Mouse (Mus musculus): ENCODE measurements around the gene Acap1.
A peak's percentile ranks its signal among the peaks of the same experiment; 100 is the strongest.

Gene Acap1

DNA sequence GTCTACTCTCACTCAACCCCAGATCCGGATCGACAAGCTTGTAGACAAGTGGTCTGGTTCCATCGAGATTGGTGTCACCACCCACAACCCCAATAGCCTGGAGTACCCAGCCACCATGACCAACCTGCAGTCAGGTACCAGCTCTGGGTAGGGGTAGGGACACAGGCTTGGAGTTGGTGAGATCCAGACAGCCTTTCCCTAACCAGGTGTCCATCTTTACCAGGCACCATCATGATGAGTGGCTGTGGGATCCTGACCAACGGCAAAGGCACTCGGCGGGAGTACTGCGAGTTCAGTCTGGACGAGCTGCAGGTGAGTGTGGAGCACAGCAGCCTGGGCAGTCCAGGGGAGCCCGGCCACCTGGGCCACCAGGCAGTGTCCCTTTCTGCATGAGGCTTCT lies 9.0 kb upstream of the Acap1 start:
- DNase-seq (ENCODE audit: low spot score) = no peak

GRCm38 (mm10) chr11:69902972-69903371 lies 7.6 kb upstream of the Acap1 start:
- no peak for DNase-seq (ENCODE audit: low spot score)

DNA sequence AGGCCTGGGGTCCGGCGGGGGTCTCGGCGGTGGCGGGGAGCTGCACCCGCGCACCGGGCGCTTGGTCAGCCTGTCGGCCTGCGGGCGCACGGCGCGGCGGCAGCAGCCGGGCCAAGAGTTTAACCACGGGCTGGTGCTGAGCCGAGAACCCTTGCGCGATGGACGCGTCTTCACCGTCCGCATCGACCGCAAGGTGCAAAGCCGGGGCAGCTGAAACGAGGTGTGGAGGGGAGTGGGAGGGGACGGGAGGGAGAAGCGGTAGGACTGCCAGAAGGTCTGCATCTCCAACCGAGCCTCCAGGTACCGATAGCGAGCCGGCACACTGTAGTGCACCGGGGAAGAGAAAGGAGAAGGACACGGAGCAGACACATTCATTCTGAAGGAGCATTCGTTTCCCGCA lies 6.7 kb upstream of the Acap1 start:
- no peak for DNase-seq (ENCODE audit: low spot score)

DNA sequence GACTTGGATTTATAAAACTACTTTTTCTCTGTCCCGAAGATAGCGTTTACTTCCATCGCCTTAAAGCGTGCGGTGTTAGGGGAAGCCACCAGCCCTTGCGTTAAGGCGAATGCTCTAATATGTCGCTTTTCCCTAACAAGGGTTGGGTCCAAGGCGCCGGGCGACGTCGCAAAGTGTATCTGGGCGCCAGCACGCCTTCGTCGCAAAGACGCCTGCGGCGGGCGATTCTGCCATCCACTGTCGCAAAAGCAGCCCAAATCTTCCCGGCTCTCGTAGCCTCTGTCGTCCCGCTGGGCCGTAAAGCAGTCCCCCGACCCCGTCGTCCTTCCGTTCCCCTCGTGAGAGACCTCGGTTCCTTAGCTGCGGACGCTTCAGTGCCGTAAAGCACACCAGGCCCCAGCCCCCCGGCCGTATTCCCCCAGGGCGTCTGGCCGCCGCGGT lies 6.1 kb upstream of the Acap1 start:
- peak; percentile 98 for DNase-seq (ENCODE audit: low spot score)

- peak; percentile 93 for DNase-seq (ENCODE audit: low spot score)
Measured at GRCm38 (mm10) chr11:69900471-69901405, 5.4 kb upstream of the Acap1 start, which contains the start of the genes 2810408A11Rik and Neurl4. 2810408A11Rik (minus strand) TSS chr11:69900987. Neurl4 (plus strand) TSS chr11:69901072.

- no peak for DNase-seq (ENCODE audit: low spot score)
Measured at GRCm38 (mm10) chr11:69899870-69900269, 4.5 kb upstream of the Acap1 start.

- no peak for DNase-seq (ENCODE audit: low spot score)
Measured at GRCm38 (mm10) chr11:69894671-69895070, 668 bp downstream of the Acap1 start.

DNA sequence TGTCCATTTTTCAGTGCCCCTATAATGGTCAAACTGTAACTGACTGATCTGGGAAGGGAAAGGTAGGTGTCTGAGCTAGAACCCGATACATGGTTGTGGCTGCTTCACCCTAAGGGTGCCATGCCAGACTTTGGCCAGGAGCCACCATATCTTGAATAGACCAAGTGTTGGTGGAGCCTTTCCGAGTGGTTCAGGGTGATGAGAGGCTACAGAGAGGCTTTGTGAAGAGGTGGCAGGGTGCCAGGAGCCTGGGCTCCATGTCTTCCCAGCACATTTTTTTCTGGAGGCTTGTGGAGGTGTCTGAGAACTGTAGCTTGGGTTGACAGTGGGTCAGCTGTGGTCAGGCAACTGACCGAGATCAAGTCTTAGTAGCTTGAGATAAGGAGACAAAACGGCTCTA lies 3.9 kb downstream of the Acap1 start:
- DNase-seq (ENCODE audit: low spot score) = no peak

DNA sequence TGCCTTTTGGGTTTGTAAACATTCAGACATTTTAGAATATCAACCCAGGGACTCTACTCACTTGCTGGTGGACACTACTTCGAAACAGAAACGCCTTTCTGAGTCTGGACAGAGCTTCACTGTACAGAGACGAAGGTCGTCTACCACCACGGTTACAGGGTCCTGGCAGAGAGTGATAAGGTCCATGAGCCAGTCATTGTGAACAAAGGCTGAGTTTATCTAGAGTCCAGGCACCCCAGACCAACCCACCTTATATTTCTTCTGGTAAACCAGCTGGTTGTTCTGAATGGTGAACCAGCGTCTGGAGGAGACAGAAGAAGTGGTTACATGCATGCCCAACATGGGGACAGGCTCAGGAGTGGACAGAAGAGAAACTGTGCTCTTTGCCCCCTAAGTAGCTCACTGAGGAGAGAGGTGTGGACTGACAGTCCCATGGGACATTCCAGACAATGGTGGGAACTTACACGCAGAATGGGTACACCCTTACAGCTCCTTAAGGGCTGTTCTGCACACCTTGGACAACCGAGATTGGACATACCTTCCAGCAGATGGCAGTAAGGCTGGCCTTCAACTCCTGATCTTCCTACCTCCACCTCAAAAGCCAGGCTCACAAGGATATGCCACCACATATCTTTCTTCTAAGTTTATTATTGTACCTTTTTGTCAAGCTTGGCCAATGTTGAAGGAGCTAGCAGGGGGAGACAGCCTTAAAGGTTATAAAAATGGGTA lies 8.3 kb downstream of the Acap1 start:
- no peak for DNase-seq (ENCODE audit: low spot score)

- DNase-seq (ENCODE audit: low spot score) = no peak
Measured at GRCm38 (mm10) chr11:69884663-69885062, 10.7 kb downstream of the Acap1 start.

- DNase-seq (ENCODE audit: low spot score) = no peak
Measured at GRCm38 (mm10) chr11:69884240-69884639, 11.1 kb downstream of the Acap1 start.

- no peak for DNase-seq (ENCODE audit: low spot score)
Measured at GRCm38 (mm10) chr11:69883527-69884151, 11.7 kb downstream of the Acap1 start.

GRCm38 (mm10) chr11:69883066-69883465 lies 12.3 kb downstream of the Acap1 start:
- DNase-seq (ENCODE audit: low spot score) = peak; percentile 53

DNA sequence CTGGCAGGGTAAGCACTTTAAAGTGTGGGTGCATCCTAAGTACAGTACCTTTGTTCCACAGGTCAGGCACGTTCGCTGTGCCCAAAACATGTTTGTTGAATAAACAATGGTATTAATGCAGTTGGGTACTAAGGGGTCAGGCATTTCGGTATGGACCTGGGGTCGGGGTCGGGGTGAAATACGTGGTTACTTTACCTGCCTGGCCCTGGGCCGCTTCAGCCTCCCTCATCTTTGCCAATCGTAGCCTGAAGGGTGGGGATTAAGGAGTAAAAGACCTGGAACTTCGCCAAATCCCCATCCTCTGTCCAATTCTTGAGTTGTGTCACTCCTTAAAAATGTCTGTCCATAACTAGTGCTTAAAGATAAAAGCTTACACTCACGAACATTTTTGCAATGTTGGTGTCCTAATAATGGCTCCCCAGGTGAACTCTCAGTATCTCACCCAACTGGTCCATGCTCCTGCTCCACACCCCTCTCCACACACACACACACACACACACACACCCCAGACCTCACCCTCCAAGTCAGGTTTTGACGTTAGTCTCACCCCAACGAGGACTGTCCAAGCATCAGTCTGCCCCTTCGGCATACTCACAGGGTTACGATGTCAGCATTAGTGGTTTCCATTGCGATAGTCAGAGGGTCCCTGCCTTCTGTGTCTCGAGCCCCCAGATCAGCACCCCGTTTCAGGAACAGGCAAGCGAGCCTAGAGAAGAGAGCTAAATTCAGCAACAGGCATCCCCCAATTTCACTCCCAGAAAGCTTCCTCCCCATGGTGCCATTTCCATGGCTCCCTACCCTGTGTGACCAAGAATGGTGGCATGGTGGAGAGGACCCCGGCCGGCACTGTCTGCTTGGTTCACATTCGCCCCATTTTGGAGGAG lies 13.3 kb downstream of the Acap1 start:
- DNase-seq (ENCODE audit: low spot score) = no peak

DNA sequence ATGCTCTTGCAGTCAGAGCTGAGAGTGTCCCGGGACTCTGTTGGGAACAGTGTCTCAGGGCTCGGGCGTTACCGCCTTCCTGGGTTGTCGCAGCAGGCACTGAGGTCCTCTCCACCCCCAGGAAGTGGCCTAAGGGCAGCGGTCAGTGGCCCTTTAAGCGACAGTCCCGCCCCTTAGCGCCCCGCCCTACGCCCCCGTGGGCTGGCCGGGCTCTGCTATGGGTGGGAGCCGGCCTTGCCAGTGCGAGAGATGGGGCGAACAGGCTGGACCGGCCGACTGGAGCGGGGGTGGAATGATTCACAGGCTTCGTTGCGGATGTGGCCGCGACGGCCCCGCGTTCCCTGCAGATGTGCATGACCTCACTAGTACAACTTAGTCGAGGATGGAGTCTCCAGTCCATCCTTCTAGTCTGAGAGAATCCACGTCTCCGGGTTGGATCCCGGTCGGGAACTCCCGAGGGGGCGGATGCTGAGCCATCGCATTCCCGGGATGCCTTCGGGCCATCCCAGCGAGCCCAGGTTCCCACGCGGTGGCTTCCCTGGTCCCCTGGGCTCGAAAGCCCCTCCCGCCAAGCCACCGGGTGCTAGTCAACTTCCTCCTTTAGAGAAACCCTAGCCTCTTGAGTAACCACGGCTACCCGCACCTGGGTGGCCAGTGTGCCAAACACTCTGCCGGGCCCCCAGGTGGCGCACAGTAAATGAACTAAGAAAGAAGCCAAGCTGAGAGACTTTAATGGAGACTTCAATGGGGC lies 14.3 kb downstream of the Acap1 start, which contains the start of gene Kctd11:
Gene Kctd11, minus strand, starts transcription at position 554 of the 751 bp plus-strand sequence.
- peak; percentile 81 for DNase-seq (ENCODE audit: low spot score)

GRCm38 (mm10) chr11:69880506-69880852 lies 14.9 kb downstream of the Acap1 start:
- DNase-seq (ENCODE audit: low spot score) = peak; percentile 77

DNA sequence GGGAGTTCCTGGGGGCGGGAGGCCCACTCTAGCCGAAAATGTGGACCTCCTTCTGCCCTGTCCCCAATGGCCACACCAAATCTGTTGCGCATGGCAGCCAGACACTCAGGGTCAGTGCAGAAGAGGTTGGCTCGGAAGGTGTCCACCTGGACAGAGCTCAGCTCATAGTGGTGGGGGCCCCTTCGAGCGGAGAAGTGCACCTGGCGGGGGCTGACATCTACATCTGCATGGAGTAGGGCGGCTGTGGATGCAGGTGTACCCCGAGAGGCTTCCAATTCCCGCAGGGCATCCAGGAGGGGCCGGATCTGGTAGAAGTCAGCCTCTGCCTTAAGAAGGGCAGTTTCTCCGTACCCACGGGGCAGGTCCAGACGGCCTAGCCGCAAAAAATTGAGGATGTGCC lies 15.6 kb downstream of the Acap1 start:
- no peak for DNase-seq (ENCODE audit: low spot score)

GRCm38 (mm10) chr11:69878952-69879351 lies 16.4 kb downstream of the Acap1 start:
- DNase-seq (ENCODE audit: low spot score) = no peak

- DNase-seq (ENCODE audit: low spot score) = no peak
Measured at GRCm38 (mm10) chr11:69878399-69878798, 16.9 kb downstream of the Acap1 start.

GRCm38 (mm10) chr11:69877878-69878277 lies 17.5 kb downstream of the Acap1 start, which contains the start of gene Tmem95:
Tmem95 (minus strand) TSS chr11:69878018.
- DNase-seq (ENCODE audit: low spot score) = no peak

DNA sequence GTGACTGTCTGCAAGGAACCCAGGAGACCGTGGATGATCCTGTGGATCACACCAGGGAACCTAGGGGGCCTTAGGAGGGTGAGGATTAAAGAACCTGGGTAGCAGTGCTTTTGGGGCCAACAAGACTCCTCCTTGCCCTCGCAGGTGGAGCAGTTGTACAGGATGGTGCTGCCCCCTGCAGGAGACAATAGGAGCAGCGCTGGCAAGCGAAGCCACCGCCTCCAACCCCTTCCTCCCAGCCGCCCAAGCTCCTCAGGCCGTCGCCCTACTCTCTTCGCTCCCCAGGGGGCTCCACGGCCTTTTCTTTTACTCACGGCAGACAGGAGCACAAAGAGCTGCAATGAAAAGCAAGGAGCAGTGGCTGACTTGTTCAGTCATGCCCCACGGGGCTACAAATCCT lies 18.5 kb downstream of the Acap1 start:
- DNase-seq (ENCODE audit: low spot score) = peak; percentile 88
